Mouse (Mus musculus) liver, embryonic 13.5 days (tissue): ENCODE results near the gene Kl. TPM values are rescaled to one million over a fixed set of nuclear protein-coding genes. Genes with fewer than 3 reads are reported as not detected.
A peak's percentile ranks its signal among the peaks of the same experiment; 100 is the strongest.

Experiments
- ATAC-seq: fragments of 200-750 bp; cut with Nextera tagmentation; 2 replicates; pipeline ENCODE4 v1.8.0; 2017; ENCODE audit warnings: low read depth, mild to moderate bottlenecking, moderate number of reproducible peaks, moderate library complexity
- DNase-seq: peaks from one replicate; pipeline ENCODE4 v3.0.0; 2022
- H3K27ac ChIP-seq: fragments of 300-500 bp; sonication (generic); 2 replicates; pipeline ENCODE4 v1.5.1; 2015; ENCODE audit warnings: moderate library complexity, mild to moderate bottlenecking, inconsistent platforms
- H3K27me3 ChIP-seq: fragments of 300-500 bp; sonication (generic); 2 replicates; pipeline ENCODE4 v1.6.1; 2015; ENCODE audit warnings: mild to moderate bottlenecking, inconsistent platforms
- H3K36me3 ChIP-seq: fragments of 300-500 bp; sonication (generic); 2 replicates; pipeline ENCODE4 v1.6.1; 2015; ENCODE audit warnings: mild to moderate bottlenecking, inconsistent platforms
- H3K4me1 ChIP-seq: fragments of 300-500 bp; sonication (generic); replicated peaks from 2 replicates; pipeline ENCODE4 v1.6.1; 2015; ENCODE audit warnings: inconsistent platforms
- H3K4me2 ChIP-seq: fragments of 300-500 bp; sonication (generic); 2 replicates; pipeline ENCODE4 v1.6.1; 2015; ENCODE audit warnings: inconsistent platforms, mild to moderate bottlenecking, moderate library complexity
- H3K4me3 ChIP-seq: fragments of 300-500 bp; sonication (generic); replicated peaks from 2 replicates; pipeline ENCODE4 v1.5.1; 2015; ENCODE audit warnings: mild to moderate bottlenecking, inconsistent platforms
- H3K9ac ChIP-seq: fragments of 300-500 bp; sonication (generic); 2 replicates; pipeline ENCODE4 v1.6.1; 2015; ENCODE audit warnings: mild to moderate bottlenecking, inconsistent platforms
- H3K9me3 ChIP-seq: fragments of 300-500 bp; sonication (generic); replicated peaks from 2 replicates; pipeline ENCODE4 v1.6.1; 2016; ENCODE audit warnings: inconsistent platforms
- WGBS: fragments of 180-500 bp; shearing (Covaris S2); methylation state at CpG from one replicate; pipeline ENCODE4 v1.1.7; 2015; ENCODE audit not compliant: insufficient replicate concordance; 5-methylcytosine and 5-hydroxymethylcytosine counted together
- polyA plus RNA-seq: library from polyadenylated mRNA; unstranded; fragments of >200 nt; fragmentation: Nextera tagmentation; extraction: Ambion mirVana; gene quantifications from 2 replicates; pipeline ENCODE4 v1.2.1, GENCODE M21; 2015

Kl gene
- polyA plus RNA-seq, 1 experiment from 2014 or later = 0.03 TPM

DNA sequence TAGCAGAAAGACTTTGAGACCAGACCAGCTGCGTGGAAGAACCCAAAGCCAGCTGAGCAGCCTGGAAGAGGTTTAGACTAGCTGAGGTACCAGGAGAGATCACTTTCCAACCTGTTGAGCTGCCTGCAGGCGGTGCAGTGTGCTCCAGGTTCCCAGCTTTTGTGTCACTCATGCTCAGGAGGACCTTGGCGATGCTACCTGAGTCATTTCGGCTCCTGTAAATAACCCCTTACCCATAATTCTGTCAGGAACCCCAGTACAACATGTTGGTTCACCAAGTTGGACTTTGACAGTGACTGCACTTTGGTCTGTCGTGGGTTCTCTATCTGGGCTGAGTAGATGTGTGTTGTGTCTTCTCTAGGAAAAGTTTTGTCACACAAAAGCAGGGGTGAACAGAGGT, 66.0 kb downstream of the Kl start:
- 48% methylated on average over 5 of the region's 5 CpGs for WGBS
- Histone ChIP-seq H3K4me1 (no peaks in the 10 kb centered on the region), H3K9ac (no peak overlapping the region), H3K27ac (no peak overlapping the region), H3K9me3 (peaks cover 5% of the 10 kb centered on the region; the same call in 1 of the 2 replicates), H3K4me3 (no peak overlapping the region), H3K4me2 (no peak overlapping the region), H3K27me3 (no peaks in the 10 kb centered on the region), H3K36me3 (no peaks in the 10 kb centered on the region)
- ATAC-seq (no peak), DNase-seq (no peak)

DNA sequence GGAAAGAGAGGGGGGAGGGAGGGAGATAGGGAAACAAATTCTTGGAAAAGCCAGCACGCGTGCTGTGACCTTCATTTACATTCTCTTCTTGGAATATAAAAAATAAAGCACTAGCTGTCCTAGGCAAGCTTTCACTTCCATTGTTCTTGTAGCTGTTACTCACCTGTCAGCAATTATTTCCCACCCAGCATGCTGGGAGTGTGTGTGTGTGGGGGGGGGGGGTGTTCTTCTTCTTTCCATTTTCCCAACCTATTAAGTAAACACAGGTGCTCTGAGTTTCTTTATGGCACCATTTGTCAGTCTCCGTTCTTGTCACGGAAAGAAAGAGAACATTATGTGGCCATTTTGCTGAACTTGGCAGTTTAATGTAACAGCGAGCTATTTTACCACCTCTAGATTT, 66.6 kb downstream of the Kl start:
- Histone ChIP-seq H3K36me3 (no peaks in the 10 kb centered on the region), H3K27ac (no peak overlapping the region), H3K4me3 (no peak overlapping the region), H3K4me1 (no peaks in the 10 kb centered on the region), H3K27me3 (no peaks in the 10 kb centered on the region), H3K4me2 (no peak overlapping the region), H3K9me3 (peaks cover 5% of the 10 kb centered on the region; the same call in 1 of the 2 replicates), H3K9ac (no peak overlapping the region)
- ATAC-seq = no peak
- DNase-seq = no peak
- 58% methylated on average over 5 of the region's 5 CpGs for WGBS

DNA sequence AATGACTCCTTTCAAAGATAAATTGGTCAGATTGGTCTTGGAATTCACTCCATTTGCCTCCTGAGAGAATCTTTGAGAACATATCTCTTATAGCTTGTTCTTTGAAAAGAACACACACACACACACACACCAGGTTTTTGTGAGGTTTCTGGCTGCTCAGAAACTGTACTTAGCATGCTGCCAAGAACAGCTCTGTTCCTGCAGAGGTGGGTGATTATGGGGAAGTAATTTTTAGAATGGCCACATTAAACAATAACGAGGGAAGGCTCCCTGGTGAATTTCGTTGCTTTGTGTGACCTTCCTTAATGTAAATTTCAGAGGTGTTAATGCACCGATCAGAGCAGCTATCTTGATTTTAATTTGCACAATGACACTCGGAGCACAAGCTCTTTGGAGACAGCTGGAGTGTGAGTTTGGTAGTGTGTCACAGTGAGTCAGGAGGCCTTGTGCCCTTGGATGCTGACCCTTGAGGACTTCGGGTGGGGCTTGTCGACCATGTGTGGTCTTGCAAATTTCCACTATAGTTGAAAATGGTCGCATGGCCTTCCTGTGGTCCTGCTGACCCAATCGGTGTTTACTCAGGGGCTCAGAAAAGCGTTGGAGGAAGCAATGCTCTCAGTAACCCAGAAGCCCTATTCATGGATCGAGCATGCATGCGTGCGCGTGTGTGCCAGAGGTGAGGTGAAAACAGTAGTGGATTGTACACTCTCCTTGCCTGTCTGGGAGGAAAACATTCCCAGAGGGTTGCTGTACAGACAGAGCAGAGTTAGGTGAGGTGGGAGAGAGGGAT, 67.8 kb downstream of the Kl start:
- H3K4me1 ChIP-seq = no peaks in the 10 kb centered on the region
- no peak overlapping the region for H3K27ac ChIP-seq
- 62% methylated on average over 13 of the region's 13 CpGs for WGBS
- H3K27me3 ChIP-seq = no peaks in the 10 kb centered on the region
- no peaks in the 10 kb centered on the region for H3K9me3 ChIP-seq
- ATAC-seq = no peak
- DNase-seq = no peak
- H3K36me3 ChIP-seq = no peaks in the 10 kb centered on the region
- H3K4me3 ChIP-seq = no peak overlapping the region
- H3K9ac ChIP-seq = no peak overlapping the region
- 0 out of 2 replicates have a peak overlapping the region, but pooled peaks have one; percentile 8 for H3K4me2 ChIP-seq

DNA sequence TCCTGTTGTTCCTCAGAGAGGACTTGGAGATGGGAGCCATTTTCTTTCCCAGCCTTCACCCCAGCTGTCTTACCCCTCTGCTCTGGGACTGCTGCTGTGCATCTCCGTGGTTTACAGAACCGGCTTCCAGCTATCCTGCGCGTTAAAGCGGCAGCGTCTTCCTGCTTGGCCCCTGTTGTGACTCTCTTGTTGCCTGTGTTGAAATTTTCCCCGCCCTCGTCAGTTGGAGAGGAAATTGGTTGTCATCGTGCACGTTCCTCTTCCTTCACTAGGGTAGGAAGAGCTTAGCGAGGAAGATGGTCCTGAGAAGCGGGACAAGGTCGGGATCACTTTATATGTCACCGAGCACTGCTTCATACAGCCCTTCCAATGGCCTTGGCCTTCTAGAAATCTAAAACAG, 68.4 kb downstream of the Kl start:
- no peaks in the 10 kb centered on the region for H3K9me3 ChIP-seq
- no peaks in the 10 kb centered on the region for H3K27me3 ChIP-seq
- H3K9ac ChIP-seq = no peak overlapping the region
- DNase-seq = no peak
- ATAC-seq = no peak
- H3K4me1 ChIP-seq = no peaks in the 10 kb centered on the region
- H3K4me2 ChIP-seq = 0 out of 2 replicates have a peak overlapping the region, but pooled peaks have one; percentile 8
- no peak overlapping the region for H3K27ac ChIP-seq
- WGBS = 32% methylated on average over 14 of the region's 14 CpGs
- H3K36me3 ChIP-seq = no peaks in the 10 kb centered on the region
- no peak overlapping the region for H3K4me3 ChIP-seq

DNA sequence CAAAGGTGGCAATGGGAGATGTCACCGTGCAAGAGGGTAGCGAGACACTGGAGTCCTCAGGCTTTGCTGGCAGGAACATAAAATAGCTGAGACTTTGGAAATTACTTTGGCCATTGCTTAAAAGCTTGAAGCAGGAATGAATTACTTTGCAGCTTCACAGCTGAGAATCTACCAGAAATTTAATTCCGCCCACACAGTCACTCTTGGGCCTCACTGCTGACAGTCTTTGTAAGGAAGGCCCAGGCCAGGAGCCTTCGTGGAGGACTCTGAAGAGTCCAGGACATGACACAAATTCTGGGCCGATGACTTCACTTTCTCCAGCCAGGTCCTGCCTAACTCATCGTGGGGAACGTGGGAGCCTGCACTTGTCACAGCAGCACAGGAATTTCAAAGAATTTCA, 69.6 kb downstream of the Kl start:
- DNase-seq (no peak), ATAC-seq (no peak)
- 68% methylated on average over 7 of the region's 7 CpGs for WGBS
- no peak overlapping the region for H3K4me2 ChIP-seq
- H3K27me3 ChIP-seq = no peaks in the 10 kb centered on the region
- H3K4me3 ChIP-seq = no peak overlapping the region
- H3K36me3 ChIP-seq = no peaks in the 10 kb centered on the region
- H3K9me3 ChIP-seq = no peaks in the 10 kb centered on the region
- H3K9ac ChIP-seq = no peak overlapping the region
- no peak overlapping the region for H3K27ac ChIP-seq
- H3K4me1 ChIP-seq = no peaks in the 10 kb centered on the region

DNA sequence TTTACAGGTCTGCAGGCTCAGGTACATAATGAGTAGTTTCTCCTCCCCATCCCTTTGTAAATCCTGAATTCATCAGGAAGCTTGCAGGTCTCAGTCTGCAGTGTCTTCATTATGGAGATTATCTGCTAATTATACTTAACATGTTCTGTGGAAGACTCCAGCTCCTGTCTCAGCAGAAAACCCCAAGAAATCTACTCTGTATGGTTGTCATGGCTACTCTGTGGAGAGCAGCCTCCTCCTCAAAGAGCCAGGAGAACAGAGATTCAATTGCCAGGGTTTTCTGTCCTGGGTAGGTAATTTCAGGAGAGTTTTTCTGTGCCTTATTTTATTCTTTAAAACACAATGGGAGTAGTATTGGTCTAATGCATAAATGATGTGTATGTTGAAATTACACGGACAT, 70.5 kb downstream of the Kl start:
- no peak overlapping the region for H3K4me2 ChIP-seq
- no peak for DNase-seq
- H3K27ac ChIP-seq = no peak overlapping the region
- ATAC-seq = no peak
- H3K9me3 ChIP-seq = no peaks in the 10 kb centered on the region
- no peaks in the 10 kb centered on the region for H3K27me3 ChIP-seq
- H3K36me3 ChIP-seq = no peaks in the 10 kb centered on the region
- no peaks in the 10 kb centered on the region for H3K4me1 ChIP-seq
- no peak overlapping the region for H3K9ac ChIP-seq
- 32% methylated on average over 1 of the region's 1 CpGs for WGBS
- H3K4me3 ChIP-seq = no peak overlapping the region

DNA sequence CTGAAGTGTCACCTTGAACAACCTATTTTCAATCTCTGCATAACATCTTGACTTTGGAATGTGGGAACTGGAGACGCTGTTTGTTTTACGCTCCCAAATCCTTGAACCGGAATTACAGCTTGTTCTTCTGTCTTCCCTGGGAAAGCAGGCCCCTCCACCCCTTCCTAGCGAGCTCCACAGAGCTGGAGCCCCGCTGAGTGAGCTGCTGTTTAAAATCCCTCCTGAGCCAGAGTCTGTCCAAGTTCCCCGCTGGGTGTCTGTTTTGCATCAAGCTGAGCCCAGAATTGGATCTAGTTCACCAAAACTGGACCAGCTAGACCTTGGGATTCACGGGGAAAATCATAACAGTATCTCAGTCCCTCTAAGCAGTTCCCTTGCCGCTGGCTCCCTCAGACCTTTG, 71.1 kb downstream of the Kl start:
- no peaks in the 10 kb centered on the region for H3K4me1 ChIP-seq
- H3K9ac ChIP-seq = no peak overlapping the region
- no peak overlapping the region for H3K4me3 ChIP-seq
- H3K27me3 ChIP-seq = no peaks in the 10 kb centered on the region
- 46% methylated on average over 8 of the region's 8 CpGs for WGBS
- ATAC-seq (no peak), DNase-seq (no peak)
- H3K4me2 ChIP-seq = no peak overlapping the region
- H3K27ac ChIP-seq = no peak overlapping the region
- H3K36me3 ChIP-seq = no peaks in the 10 kb centered on the region
- H3K9me3 ChIP-seq = no peaks in the 10 kb centered on the region

DNA sequence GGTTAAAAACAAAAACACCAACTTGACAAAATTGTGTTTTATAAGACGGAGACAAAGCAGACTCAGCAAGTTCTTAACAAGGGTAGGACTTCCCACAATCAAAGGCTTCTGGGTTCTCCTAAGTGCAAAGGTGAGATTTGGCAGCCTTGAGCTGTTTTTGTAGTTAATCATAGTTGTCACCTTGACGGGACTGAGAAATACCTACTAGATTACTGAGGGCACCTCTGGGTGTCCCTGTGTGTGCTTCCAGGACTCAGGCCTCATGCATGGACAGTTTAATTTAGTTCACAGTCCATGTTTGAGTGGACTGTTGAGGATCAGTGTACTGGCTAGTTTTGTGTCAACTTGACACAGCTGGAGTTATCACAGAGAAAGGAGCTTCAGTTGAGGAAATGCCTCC, 72.1 kb downstream of the Kl start:
- Histone ChIP-seq H3K4me2 (no peak overlapping the region), H3K4me1 (no peaks in the 10 kb centered on the region), H3K4me3 (no peak overlapping the region), H3K9ac (no peak overlapping the region), H3K27ac (no peak overlapping the region), H3K9me3 (no peaks in the 10 kb centered on the region), H3K36me3 (no peaks in the 10 kb centered on the region), H3K27me3 (no peaks in the 10 kb centered on the region)
- ATAC-seq (no peak), DNase-seq (no peak)
- WGBS = 49% methylated on average over 2 of the region's 2 CpGs

DNA sequence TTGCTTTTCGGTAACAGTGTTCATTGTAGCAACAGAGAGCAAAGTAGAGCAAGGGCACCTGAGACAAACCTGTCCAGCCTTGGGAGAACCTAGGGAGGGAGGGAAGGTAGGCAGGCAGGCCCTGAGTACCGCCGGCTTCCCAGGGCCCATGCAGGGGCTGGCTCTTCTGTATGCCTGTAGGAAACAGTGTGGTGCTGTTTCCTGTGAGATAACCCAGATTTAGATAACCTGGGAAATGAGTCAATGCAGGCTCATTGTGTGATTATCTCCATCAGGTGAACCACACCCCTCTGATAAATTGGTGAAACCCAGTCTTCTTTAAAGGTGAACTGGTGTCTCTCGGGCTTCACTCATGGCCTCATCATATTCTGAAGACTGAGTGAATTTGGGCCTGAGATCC, 73.7 kb downstream of the Kl start:
- H3K9me3 ChIP-seq = no peaks in the 10 kb centered on the region
- H3K4me2 ChIP-seq = no peak overlapping the region
- no peaks in the 10 kb centered on the region for H3K27me3 ChIP-seq
- H3K27ac ChIP-seq = no peak overlapping the region
- 37% methylated on average over 4 of the region's 4 CpGs for WGBS
- no peaks in the 10 kb centered on the region for H3K4me1 ChIP-seq
- no peak overlapping the region for H3K4me3 ChIP-seq
- ATAC-seq (no peak), DNase-seq (no peak)
- H3K9ac ChIP-seq = no peak overlapping the region
- H3K36me3 ChIP-seq = no peaks in the 10 kb centered on the region

DNA sequence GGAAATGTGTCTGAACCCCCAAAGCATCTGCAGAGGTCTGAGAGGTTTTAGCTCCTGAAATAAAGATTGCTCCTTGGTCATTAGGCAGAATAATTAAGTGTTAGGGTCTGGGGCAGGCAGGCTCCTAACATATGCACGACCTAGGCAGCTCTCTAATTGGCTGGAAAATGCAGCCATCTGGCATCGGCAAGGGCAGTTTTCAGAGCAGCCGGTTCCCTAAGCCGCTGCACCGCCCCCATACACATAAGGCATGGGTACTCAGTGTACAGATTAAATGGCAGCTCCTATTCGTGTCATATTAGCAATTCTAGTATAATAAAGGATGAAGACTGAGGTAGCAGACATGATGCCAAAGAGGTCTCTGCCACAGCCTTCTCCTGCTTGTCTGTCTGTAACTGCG, 74.8 kb downstream of the Kl start:
- no peak for DNase-seq
- no peak for ATAC-seq
- H3K4me2 ChIP-seq = no peak overlapping the region

DNA sequence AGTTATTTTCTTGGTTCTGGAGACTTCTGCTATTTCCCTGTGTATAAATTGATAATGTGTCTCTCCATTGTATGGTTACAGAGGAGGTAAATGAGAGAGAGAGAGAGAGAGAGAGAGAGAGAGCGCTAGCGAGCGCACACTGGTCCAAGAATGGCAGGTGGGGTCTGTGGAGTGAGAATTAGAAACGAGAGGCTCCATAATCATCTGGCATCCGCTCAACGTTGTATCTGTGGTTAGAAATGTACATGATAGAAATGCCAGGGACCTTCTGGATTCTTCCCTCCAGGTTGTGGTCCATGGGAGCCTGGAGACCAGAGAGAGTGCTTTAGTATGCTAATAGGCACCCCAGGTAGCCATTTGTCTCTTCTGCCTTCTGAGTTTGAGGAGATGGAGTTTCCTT, 76.5 kb downstream of the Kl start:
- no peak for ATAC-seq
- WGBS = 67% methylated on average over 6 of the region's 6 CpGs
- Histone ChIP-seq H3K4me1 (no peaks in the 10 kb centered on the region), H3K27me3 (no peaks in the 10 kb centered on the region), H3K4me2 (no peak overlapping the region), H3K36me3 (no peaks in the 10 kb centered on the region), H3K4me3 (no peak overlapping the region), H3K27ac (no peak overlapping the region), H3K9ac (no peak overlapping the region), H3K9me3 (0 out of 2 replicates have a peak, but pooled peaks cover 3% of the 10 kb centered on the region)
- no peak for DNase-seq

More for the DNA sequence above, 74.8 kb downstream of the Kl start:
- H3K27ac ChIP-seq = no peak overlapping the region
- H3K9ac ChIP-seq = no peak overlapping the region
- no peak overlapping the region for H3K4me3 ChIP-seq
- no peaks in the 10 kb centered on the region for H3K27me3 ChIP-seq
- 61% methylated on average over 7 of the region's 7 CpGs for WGBS
- no peaks in the 10 kb centered on the region for H3K4me1 ChIP-seq
- H3K9me3 ChIP-seq = no peaks in the 10 kb centered on the region
- H3K36me3 ChIP-seq = no peaks in the 10 kb centered on the region
